Mouse (Mus musculus): ENCODE measurements around the gene Sypl2. TPM values are rescaled to one million over a fixed set of nuclear protein-coding genes. Genes with fewer than 3 reads are reported as not detected.
A peak's percentile ranks its signal among the peaks of the same experiment; 100 is the strongest.
"Not testable (repeated sequence)": the region's sequence is repeated elsewhere in the genome, so short reads cannot be mapped to it uniquely, and the experiment has no call there.

Gene Sypl2
- 2.7 and 3.9 TPM in 2 replicates for polyA plus RNA-seq (2012; ENCODE audit: insufficient read depth, insufficient read length, missing spikeins)

- H3K4me1 ChIP-seq (ENCODE audit: control insufficient read depth, insufficient read depth, insufficient read length, low read length): no peaks in the 10 kb centered on the region
- peak within 1 kb of the TSS; percentile 49 for H3K4me3 ChIP-seq (ENCODE audit: insufficient read depth, low read depth, low read length)
- H3K27ac ChIP-seq (replicated peaks; ENCODE audit: low read depth, low read length): no peak within 1 kb of the TSS
Measured at GRCm38 (mm10) chr3:108226558-108227350, at the start of gene Sypl2. TSS of gene Sypl2 (minus strand) at chr3:108226648.

- Histone ChIP-seq H3K27ac (replicated peaks; ENCODE audit: low read depth, low read length) (no peak overlapping the region), H3K4me1 (ENCODE audit: control insufficient read depth, insufficient read depth, insufficient read length, low read length) (peaks cover 5% of the 10 kb centered on the region), H3K4me3 (ENCODE audit: insufficient read depth, low read depth, low read length) (no peak overlapping the region)
Measured at GRCm38 (mm10) chr3:108259319-108259718, 32.9 kb upstream of the Sypl2 start.

DNA sequence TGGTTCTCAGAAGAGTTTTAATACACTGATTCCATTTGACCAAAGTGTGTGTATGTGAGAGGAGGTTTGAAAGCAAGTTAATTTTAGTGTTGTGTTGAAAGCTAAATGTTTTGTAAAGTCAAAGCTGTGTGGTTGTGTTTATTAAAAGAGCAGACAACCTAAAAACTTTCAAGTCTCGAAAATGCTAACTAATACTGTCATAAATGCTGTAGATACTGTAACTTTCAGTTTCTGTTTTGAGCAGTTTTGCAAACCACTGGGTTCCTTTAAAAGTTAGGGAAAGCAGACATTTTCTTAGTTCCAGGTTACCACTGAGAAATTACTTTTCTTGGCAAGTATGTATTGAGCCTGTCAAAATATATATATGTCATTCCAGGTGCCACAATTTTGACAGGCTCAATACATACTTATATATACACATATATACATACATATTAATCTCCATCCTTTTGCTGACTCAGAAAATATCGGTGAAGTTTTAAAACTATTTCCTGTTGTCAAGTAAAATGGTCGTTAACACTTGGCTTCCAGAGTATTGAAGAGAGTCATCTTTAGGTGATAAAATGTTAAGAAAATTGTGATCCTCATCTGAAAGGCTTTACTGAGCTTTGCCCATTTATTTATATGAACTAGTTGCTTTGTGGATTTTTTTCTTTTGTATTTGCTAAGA lies 31.5 kb upstream of the Sypl2 start:
- Histone ChIP-seq H3K4me3 (ENCODE audit: insufficient read depth, low read depth, low read length) (peak overlapping the region; percentile 84), H3K4me1 (ENCODE audit: control insufficient read depth, insufficient read depth, insufficient read length, low read length) (peaks cover 5% of the 10 kb centered on the region), H3K27ac (replicated peaks; ENCODE audit: low read depth, low read length) (peak overlapping the region; percentile 46; the same call in 1 of the 2 replicates)

DNA sequence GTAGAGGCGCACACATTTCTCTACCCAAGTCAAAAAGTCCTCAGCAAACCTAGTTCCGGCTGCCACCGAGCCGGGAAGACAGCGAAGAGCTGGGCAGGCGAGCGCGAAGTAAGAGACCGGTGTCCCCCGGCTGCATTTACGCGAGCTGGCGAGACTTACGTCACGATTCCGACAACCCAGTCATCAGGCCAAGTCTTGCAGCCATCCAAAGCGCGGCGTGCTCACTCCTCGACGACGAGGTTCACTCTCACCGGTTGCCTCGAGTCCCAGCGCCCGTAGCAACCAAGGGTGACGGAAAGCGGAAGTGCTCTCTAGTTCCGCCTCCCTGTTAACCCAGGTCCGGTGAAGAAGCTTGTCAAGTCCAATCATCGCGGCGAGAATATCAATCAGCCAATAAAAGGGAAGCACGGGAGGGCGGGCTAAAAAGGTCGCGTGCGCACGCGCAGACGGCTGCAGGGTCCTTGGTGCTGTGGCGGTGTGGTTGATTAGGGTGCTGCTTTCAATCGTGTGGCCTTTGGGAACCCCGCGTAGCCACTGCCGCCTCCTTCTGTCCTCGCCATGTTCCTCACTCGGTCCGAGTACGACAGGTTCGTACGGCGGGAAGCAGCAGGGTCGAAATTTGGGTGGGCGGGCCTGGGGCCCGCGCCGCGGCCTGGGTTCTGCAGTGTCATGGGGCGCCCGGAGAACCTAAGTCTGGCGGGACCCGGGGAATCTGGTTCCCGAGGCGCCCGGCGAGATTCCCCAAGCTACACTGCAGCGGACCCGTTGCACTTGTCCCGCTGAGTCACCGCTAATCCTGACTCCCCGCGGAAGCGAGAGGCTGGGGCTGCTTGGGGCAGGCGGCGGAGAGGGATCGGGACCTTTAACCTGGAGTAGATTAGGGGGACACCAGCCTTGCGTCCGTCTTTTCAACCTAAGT lies 30.5 kb upstream of the Sypl2 start, which contains the start of gene Psma5:
Psma5 (plus strand) TSS at position 208 of the 919 bp plus-strand sequence.
- H3K4me1 ChIP-seq (ENCODE audit: control insufficient read depth, insufficient read depth, insufficient read length, low read length): peaks cover 5% of the 10 kb centered on the region
- H3K27ac ChIP-seq (replicated peaks; ENCODE audit: low read depth, low read length): peak within 1 kb of the TSS; percentile 46
- H3K4me3 ChIP-seq (ENCODE audit: insufficient read depth, low read depth, low read length): peak within 1 kb of the TSS; percentile 84

DNA sequence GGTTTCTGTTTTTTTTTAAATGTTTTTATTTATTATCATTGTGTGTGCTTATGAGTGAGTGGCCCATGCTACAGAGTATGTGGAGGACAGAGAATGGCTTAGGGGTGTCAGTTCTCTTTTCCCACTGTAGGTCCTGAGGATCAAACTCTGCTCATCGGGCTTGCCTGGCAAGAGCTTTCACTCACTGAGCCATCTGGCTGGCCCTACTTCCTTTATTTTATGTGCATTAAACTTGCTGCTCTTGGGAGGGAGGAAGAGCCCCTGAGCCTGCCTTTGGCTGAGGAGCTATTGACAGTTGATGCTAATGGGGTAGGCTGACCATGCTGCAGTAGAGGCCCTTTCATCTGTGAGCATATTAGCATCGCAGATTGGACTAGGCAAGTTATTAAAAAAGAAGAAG lies 20.4 kb upstream of the Sypl2 start:
- Histone ChIP-seq H3K27ac (replicated peaks; ENCODE audit: low read depth, low read length) (no peak overlapping the region), H3K4me1 (ENCODE audit: control insufficient read depth, insufficient read depth, insufficient read length, low read length) (no peaks in the 10 kb centered on the region), H3K4me3 (ENCODE audit: insufficient read depth, low read depth, low read length) (no peak overlapping the region)

GRCm38 (mm10) chr3:108241243-108241839 lies 14.9 kb upstream of the Sypl2 start:
- Histone ChIP-seq H3K27ac (replicated peaks; ENCODE audit: low read depth, low read length) (no peak overlapping the region), H3K4me3 (ENCODE audit: insufficient read depth, low read depth, low read length) (no peak overlapping the region), H3K4me1 (ENCODE audit: control insufficient read depth, insufficient read depth, insufficient read length, low read length) (no peaks in the 10 kb centered on the region)

GRCm38 (mm10) chr3:108237474-108238102 lies 11.1 kb upstream of the Sypl2 start:
- not testable (repeated sequence) for H3K27ac ChIP-seq (replicated peaks; ENCODE audit: low read depth, low read length); H3K4me3 ChIP-seq (ENCODE audit: insufficient read depth, low read depth, low read length); H3K4me1 ChIP-seq (ENCODE audit: control insufficient read depth, insufficient read depth, insufficient read length, low read length)

DNA sequence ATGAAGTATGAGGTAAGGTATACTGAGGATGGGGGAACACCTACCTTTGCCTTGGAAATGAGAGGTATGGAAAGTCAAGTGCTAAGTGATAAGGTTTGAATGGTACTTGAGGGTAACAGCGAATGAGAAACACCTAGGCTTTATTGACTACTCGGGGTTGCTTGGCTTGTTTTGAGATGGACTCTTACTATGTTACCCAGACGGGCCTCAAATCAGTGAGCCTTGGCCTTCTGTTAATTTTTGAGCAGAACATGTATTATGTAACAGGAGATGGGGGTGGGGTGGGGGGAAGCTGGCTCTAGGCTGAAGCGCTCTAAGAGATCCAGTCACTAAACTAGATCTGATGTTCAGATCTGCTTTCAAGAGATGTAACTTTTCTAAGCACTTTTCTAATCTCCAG lies 5.2 kb upstream of the Sypl2 start:
- H3K4me1 ChIP-seq (ENCODE audit: control insufficient read depth, insufficient read depth, insufficient read length, low read length): no peaks in the 10 kb centered on the region
- no peak overlapping the region for H3K27ac ChIP-seq (replicated peaks; ENCODE audit: low read depth, low read length)
- H3K4me3 ChIP-seq (ENCODE audit: insufficient read depth, low read depth, low read length): no peak overlapping the region

- Histone ChIP-seq H3K4me3 (ENCODE audit: insufficient read depth, low read depth, low read length) (no peak overlapping the region), H3K4me1 (ENCODE audit: control insufficient read depth, insufficient read depth, insufficient read length, low read length) (no peaks in the 10 kb centered on the region), H3K27ac (replicated peaks; ENCODE audit: low read depth, low read length) (no peak overlapping the region)
Measured at GRCm38 (mm10) chr3:108227521-108227920, 1.1 kb upstream of the Sypl2 start.

DNA sequence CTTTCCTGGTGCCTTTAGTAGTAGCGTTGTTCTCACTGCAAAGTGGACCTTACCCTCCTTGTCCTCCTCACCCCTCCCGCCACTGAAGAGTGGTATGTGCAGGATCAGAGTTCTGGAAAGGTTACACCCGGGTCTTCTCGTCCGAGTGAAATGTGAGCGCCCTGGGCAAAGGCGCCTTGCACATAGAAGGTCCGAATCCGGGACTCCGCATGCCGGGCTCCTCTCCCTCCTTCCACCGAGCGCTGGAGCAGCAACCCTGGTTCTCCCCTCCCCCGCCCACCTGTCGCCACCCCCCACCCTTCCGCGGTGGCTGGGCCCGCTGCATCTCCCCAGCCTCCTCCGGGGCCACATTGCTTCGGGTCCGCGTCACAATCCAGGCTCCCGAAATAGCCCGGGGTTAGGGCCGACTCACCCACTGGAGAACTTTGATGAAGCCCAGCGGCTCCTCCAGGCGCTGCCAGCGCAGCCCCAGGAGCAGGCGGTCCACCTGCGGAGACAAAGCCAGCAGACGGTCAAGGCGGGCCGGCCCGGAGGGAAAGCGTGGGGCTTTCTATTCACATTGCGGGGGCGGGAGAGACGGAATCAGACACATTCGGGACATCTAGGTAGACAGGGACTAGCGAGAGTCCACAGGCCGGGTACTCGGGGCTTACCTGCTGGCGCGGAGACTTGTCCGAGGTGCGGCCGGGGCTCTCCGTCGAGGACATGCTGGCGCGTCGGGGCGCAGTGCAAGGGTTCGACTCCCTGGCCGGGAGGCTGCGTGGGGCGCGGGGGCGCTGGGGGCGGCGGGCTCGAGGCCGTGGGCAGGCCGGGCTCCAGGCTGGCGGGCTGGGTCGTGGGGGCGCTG lies 514 bp downstream of the Sypl2 start:
- H3K4me1 ChIP-seq (ENCODE audit: control insufficient read depth, insufficient read depth, insufficient read length, low read length): no peaks in the 10 kb centered on the region
- peak overlapping the region; percentile 49 for H3K4me3 ChIP-seq (ENCODE audit: insufficient read depth, low read depth, low read length)
- no peak overlapping the region for H3K27ac ChIP-seq (replicated peaks; ENCODE audit: low read depth, low read length)

GRCm38 (mm10) chr3:108220661-108221060 lies 5.8 kb downstream of the Sypl2 start:
- Histone ChIP-seq H3K4me3 (ENCODE audit: insufficient read depth, low read depth, low read length) (no peak overlapping the region), H3K27ac (replicated peaks; ENCODE audit: low read depth, low read length) (no peak overlapping the region), H3K4me1 (ENCODE audit: control insufficient read depth, insufficient read depth, insufficient read length, low read length) (no peaks in the 10 kb centered on the region; the same call in 1 of the 2 replicates)

- Histone ChIP-seq H3K4me1 (ENCODE audit: control insufficient read depth, insufficient read depth, insufficient read length, low read length) (no peaks in the 10 kb centered on the region), H3K27ac (replicated peaks; ENCODE audit: low read depth, low read length) (no peak overlapping the region), H3K4me3 (ENCODE audit: insufficient read depth, low read depth, low read length) (no peak overlapping the region)
Measured at GRCm38 (mm10) chr3:108214734-108215133, 11.7 kb downstream of the Sypl2 start.

GRCm38 (mm10) chr3:108212406-108212805 lies 14.0 kb downstream of the Sypl2 start:
- H3K27ac ChIP-seq (replicated peaks; ENCODE audit: low read depth, low read length): peak overlapping the region; percentile 57
- peaks cover 3% of the 10 kb centered on the region; the same call in 1 of the 2 replicates for H3K4me1 ChIP-seq (ENCODE audit: control insufficient read depth, insufficient read depth, insufficient read length, low read length)
- no peak overlapping the region for H3K4me3 ChIP-seq (ENCODE audit: insufficient read depth, low read depth, low read length)

Measured in brown adipose tissue, adult 24 weeks (tissue).